Mouse (Mus musculus): ENCODE measurements around the gene Pfkm.

Gene Pfkm

DNA sequence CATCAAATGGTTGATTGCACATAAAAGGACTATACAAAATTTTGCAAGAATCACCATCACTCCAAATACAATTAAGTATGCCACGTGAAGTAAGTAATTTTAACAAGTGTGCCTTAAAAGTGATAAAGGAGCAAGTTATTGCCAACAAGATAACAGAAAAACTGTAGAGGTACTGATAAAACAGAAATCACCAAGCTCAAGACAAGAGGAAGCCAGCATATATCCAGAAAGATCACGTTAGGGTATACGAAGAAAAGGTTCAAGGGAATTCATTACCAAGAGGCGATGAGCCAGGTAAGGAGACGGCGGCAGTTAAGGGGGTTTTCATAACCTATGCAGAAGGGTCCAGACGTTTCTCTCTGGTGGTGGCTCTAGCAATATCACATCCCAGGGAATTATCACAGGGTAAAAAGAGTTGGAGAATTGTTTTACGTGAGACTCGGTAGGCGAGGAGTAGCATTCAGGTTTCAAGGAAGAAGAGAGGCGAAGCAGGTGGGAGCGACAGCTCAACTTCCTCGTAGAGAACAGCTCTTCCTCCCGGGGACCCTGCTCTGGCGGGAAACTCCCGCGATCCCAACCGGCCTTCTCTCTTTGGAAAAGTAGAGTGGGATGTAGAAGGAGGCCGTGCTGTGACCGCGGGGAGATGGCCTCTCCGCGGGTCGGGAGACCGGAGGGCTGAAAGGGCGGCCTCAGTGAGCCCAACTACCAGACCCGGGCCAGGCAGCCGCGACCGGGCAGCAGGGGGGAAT lies at the start of gene Pfkm:
Gene Pfkm (plus strand): TSS at position 218 of the 749 bp plus-strand sequence.
- DNase-seq (ENCODE audit: low spot score in 2 of 2) = no peak

DNA sequence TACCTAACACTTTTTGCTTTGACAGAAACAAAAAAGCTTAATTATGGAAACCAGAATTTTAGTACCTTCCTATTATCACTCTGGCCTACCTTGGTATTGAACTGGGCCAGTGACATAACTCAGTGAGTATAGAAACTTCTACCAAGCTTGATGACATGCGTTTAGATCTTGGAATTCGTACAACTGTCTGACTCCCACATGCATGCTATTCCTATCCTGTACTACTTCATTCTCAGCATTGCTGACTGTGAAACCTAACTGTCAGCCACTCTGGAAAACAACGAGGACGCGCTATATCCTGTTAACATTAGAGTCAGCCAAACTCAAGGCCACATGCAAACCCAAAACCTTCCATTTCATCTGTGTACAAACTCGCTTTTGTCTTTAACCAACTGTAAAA lies 48.4 kb upstream of the Pfkm start:
- DNase-seq (ENCODE audit: low spot score in 2 of 2) = no peak

DNA sequence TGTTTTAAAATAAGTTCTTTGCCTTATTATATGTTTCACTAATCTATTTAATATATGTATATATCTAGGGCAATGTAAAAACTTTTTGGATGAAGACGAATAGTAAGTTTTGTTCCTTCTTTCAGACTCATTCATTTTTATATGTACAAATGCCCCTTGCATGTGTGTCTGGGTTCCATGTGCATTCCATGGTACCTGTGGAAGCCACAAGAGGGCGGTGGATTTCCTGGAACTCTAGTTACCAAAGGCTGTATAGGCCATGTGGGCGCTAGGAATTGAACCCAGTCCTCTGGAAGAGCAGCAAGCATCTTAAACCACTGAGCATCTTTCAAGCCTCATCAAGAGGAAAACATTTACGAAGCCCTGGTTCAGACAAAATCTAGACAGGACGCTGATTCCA lies 48.0 kb upstream of the Pfkm start:
- DNase-seq (ENCODE audit: low spot score in 2 of 2) = no peak

DNA sequence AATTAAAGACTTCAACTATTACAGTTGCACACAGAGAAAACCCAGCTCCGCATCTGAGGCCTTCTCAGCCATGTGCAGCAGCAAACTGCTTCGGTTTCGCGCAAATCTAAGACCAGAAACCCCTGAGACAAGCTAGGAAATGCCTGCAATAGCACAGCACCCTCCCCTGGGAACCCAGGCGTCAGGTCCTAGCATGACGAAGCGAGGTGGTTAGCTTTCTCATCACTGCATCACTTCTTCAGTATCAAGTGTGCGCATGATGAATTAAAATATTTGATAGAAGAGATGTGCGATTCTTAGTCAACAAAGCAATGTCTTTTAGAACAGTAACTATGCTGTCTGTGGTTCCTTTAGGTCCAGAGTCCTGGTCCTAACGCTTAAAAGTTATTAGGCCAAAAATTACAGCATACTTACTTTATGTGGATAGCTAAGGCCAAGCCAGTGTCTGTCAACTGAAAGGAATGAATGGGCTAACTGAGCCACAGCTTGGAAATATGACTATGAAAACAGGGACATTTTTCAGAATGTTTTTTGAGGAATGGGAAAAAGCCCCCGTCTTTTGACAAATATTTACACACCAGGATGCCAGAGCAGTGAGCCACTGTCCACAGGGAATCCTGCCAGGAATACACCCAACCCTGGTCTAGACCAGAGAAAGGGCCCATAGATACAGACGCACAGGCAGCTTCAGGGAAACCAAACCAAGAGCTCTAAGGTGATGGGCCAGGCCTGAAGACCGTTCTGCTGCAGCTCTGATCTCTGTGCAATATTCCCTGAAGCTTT lies 43.3 kb upstream of the Pfkm start:
- no peak for DNase-seq (ENCODE audit: low spot score in 2 of 2)

DNA sequence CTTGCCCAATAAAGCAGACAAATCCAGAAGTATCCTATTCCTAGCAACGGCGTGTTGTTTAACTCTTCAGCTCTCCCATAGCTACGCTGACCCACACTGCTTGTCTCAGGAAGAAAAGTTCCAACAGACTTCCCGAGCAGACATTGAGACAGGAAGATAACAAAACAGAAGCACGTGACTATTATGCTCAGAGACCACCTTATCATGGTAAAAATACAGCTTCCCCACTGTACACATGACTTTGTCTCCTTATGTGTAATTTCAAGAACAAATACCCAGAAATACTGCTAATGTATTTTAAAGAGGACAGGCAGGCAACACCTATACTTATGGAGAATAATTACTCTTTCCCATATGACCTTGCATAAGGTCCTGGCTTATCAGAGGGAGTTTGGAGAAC lies 40.7 kb upstream of the Pfkm start:
- no peak for DNase-seq (ENCODE audit: low spot score in 2 of 2)

DNA sequence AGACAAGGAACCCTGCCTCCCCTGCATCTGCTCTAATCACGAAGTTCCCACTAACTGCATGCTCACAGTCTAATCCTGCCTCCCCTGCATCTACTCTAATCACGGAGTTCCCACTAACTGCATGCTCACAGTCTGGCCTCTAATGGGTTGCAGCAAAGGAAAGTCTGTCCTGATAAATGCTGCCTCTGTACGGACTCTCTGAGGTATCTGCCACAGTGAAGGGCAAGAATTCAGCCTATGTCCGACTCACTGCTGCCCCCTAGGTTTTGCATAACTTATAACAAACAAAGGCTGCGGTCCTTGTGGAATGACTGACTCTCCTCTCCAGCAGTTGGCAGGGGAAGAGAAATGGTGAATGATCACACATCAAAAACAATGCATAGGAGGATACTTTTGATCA lies 37.1 kb upstream of the Pfkm start:
- peak in 1 of 2 experiments; percentile 43 for DNase-seq (ENCODE audit: low spot score in 2 of 2)

DNA sequence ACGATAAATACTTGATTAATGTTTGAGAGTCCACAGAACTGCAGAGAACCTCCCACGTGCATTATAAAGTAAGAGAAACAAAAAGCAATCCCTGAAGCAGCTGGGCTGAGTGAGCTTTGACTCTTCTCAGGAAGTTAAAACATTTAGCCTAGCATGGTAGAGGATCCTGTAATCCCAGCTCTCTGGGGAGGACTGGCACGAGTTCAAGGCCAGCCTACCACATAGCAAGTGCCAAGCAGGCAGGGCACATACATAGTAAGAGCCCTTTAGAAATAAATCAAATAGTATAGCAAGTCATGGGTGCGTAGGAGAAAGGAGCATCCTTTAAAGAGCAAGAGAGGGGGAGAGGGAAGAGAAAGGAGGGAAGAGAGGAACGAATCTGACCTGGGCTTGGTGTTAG lies 26.5 kb upstream of the Pfkm start:
- no peak for DNase-seq (ENCODE audit: low spot score in 2 of 2)

DNA sequence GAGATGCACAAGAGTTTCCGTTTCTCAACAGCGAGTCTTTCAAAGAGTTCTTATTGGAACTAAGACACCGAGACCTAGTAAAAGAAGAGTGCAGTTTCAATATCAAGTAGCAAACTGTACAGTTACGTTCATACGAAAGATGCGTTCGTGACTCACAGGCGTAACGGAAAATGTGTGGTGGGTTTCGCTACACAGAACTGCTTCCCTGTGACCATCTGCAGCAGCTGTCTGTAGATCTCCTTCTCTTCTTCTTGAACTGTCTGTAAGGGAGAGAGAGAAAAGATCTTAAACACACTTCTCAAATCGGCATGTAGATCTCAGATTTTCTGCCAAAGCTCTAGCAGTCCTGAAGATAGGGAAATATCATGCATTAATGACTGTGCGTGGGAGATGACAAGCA lies 25.8 kb upstream of the Pfkm start:
- DNase-seq (ENCODE audit: low spot score in 2 of 2) = peak; percentile 51 to 52

DNA sequence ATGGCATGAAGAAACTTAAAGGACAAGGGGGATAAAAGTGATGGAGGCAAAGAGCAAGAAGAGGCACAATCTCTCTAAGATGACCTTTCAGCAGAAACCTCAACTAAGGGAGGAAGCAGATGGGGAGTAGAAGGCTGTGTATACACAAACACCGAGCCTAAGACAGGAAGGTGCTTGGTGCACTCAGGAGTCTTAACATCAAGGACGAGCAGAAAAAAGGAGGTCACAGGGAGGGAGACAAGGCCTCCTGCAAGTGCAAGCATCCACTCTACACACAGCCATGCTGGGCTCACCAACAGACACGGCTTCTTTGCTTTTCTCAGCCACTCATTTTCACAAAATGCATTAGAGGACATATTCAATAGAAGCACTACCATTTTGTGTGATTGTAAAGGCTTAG lies 24.9 kb upstream of the Pfkm start:
- DNase-seq (ENCODE audit: low spot score in 2 of 2) = peak; percentile 66 to 75

DNA sequence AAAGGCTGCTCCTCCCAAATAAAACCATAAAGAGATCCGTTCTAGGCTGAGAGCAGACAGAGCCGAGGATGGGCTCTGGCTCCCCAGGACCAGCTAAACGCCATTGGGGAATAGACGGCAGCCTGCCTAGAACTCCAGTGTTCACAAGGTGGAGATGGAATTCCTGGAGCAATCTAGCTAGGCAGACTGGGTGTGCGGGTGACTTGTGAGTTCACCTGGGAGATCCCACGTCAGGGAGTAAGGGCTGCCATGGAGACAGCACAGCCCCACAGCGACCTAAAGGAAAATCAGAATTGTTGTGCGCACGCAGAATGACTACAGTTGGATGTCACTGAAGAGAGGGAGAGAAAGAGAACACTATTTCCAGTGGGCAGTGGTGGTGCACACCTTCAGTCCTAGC lies 23.9 kb upstream of the Pfkm start:
- no peak for DNase-seq (ENCODE audit: low spot score in 2 of 2)

DNA sequence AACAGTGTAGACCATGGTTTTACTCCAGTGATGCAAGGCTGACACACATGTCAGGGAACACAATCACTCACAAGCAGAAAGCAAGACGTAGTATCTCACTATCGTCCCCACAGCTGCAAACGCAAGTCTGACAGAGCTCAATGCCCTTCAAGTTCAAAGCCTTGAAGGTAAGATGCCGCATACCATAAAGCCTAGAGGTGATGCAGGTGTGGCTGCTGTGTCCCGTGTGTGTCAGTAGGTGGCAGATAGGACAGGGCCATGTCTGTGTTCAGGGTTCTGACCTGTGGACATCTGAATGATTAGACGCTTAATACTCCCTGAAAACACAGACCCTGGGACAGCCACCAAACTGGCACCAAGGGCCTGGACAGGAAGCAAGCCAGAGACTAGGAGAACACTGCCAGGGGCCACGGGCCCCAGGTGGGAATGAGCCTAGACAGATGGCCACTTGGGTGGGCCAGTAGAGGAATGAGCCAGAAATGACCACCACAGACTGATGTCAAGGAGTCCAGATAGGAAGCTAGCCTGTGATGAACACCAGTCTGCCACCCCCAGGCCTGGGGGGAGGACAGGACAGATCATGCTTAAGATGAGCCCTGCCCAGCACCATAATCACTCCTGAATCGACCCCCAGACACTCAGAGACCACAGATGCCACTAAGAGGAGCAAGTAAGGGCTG lies 22.7 kb upstream of the Pfkm start:
- peak; percentile 49 to 58 for DNase-seq (ENCODE audit: low spot score in 2 of 2)

DNA sequence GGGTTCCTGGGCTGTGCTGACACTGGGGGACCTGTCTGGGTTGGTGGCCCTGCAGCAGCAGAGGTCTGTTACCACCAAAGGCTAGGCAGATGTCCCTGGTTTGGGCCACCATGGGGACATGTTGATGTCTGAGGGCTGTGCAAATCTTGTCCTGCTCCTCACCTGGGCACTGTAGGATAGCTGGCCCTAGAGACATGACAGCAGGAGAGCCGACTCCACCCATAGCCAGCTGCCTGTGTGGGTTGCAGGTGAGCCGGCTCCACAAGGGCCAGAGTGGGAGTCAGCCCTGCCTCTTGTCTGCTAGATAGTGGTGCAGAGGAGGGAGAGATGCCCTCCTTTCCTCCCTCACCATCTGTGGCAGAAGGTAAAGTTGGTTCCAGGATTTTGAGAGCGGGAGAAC lies 22.0 kb upstream of the Pfkm start:
- no peak for DNase-seq (ENCODE audit: low spot score in 2 of 2)

DNA sequence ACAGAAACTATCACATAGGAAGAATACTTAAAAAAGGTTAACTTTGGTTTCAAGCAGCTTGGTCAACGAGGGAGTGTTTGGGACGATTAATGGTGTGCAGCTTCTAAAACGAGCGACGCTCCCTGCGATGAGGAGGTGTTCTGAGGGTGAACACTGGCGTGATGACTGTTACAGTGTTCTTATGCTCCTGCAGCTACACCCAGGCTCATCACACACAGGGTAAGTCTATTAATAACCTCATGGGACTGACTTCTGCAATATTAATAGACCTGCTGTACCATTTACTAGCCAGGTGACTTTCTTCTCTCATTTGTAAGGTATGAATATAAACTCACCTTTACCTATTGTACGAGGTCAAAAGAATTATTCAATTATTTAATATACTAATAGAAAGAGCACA lies 17.9 kb upstream of the Pfkm start:
- DNase-seq (ENCODE audit: low spot score in 2 of 2) = no peak

DNA sequence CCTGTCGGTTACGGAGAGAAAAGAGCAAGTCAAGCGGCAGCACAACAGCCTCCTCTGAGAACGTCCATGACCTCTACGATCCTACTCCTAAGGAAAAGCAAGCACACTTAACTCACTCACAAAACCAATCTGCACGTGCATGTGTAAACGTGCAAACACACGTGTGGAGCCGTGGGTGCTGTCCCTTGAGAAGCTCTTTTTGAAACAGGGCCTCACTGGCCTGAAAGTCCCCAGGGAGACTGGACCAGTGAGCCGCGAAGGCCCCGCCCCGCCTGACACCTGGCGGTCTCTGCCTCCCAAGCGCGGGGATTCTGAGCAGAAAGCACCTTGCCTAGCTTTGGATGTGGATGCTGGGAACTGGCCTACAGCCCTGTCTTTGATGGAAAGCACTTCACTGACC lies 17.4 kb upstream of the Pfkm start:
- no peak for DNase-seq (ENCODE audit: low spot score in 2 of 2)

DNA sequence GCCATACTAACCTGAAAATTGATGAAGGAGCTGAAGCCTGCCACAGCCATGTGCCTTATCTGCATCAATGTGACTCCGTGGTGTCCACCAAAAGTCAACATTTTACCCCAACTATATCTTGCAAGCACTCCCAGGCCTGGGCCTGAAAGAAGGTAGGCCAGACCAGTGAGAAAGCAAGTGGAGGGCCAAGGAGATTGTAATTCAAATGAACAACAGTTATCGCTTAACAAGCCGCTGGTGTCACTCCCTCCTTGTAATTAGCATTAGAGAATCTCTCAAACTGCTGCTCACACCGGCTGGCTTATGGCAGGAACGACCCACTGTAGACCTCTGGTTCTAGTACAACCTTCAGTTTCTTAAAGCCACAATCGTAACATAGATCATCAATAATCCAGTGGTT lies 15.5 kb upstream of the Pfkm start:
- DNase-seq (ENCODE audit: low spot score in 2 of 2) = no peak

DNA sequence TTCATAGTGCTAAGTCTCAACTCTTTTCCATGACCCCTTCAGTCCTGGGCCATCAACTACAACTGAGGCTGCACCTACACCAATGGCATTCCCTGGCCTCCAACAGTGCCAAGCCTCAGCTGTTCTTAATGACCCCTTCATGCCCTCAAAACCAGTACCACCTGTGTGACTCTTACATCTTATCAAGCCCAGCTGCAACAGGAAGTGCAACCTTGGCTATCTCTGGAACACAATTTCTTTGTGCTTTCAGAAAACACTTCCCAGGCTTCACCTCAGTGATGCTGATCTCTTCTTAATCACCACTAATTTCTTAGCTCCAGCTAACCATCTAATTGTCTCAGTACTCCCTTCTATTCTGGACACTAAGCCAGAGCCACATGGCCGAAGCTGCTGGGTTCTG lies 3.5 kb upstream of the Pfkm start:
- peak in 1 of 2 experiments; percentile 17 for DNase-seq (ENCODE audit: low spot score in 2 of 2)

DNA sequence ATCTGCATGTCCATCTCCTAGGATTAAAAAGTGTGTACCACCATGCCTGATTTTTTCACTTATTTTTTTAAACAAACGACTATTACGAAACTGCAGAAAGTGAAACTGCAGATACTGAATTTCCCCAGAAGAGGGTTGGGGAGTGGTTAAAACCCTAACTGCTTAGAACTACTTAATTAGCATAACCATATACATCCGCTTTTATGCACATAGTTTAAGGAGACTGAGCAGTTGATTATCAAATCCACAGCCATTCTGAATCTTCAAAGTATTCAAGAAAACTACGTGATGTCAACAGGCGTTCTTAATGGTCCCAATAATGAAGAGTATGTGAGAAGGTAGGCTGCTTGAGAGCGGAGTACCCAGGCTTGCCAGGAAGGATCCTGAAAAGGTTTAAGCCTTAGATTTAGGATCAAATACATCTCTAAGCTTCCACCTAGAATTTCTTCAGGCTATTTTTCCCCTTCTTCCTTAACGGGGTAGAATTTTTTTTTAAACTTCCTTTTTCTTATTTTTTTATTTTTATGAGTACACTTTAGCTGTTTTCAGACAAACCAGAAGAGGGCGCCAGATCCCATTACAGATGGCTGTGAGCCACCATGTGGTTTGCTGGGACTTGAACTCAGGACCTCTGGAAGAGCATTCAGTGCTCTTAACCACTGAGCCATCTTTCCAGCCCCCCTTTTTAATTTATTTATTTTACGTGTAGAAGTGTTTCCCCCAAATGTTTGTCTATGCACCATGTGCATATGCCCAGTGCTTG lies 2.8 kb upstream of the Pfkm start:
- DNase-seq (ENCODE audit: low spot score in 2 of 2) = peak; percentile 25 to 58

DNA sequence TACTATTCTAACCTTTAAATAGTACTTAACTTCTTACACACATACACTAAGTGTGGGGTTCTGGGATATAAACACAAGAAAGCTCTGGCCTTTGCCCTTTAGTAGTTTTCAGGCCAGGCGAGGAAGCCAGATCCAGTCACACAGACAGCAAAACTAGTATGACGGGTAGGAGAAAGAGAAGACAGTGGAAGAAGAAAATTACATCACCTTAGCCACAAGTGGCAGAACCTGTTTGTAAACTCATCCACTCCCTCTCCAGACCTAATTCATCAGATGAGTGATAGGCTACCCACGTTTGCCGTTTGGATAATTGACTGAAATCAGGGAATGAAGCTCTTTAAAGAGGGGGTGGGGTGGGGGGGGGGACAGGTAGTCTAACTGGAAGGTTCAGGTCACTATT lies 548 bp upstream of the Pfkm start:
- no peak for DNase-seq (ENCODE audit: low spot score in 2 of 2)

DNA sequence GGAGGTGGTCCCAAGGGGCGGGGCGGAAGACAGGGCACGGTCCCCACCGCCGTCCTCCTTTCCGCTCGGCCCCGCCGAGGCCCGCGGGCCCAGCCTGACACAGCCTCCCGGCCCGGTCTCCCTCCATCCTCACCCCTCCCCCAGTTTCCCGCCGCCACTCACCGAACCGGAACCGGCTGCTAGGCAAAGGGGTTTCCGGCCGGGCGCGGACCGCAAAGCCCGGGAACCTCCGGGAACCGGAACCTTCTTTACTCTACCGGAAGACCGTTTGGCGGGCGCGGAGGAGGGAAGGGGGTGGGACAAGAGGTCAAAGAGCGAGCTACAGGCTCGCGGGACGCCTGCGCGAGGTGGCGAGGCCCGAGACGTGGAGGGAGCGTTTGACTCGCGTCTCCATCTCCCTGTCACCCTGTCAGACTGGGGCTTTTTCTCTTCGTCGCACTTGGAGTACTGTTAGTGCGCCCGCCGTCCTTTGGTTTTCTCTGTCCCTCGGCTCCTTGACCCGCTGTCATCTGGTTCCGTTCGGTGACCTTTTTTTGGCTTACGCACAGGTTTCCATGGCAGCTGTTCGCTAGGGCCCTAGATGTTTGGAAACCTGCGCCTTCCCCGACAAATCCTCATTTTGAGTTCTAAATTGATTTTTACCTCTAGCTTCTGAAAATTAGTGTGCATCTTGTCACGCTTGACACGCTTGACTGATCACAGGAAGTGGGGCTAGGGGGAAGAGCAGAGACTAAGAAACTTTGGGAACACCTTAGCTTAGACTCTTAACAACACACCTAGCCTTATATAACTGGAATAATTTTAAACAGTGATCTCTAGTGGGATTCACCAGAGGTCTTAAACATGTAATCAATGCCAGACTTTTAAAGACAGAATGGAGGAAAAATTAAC lies 977 bp downstream of the Pfkm start, which contains the start of gene Senp1:
Gene Senp1 (minus strand): TSS at position 624 of the 891 bp plus-strand sequence.
- peak; percentile 84 to 86 for DNase-seq (ENCODE audit: low spot score in 2 of 2)

DNA sequence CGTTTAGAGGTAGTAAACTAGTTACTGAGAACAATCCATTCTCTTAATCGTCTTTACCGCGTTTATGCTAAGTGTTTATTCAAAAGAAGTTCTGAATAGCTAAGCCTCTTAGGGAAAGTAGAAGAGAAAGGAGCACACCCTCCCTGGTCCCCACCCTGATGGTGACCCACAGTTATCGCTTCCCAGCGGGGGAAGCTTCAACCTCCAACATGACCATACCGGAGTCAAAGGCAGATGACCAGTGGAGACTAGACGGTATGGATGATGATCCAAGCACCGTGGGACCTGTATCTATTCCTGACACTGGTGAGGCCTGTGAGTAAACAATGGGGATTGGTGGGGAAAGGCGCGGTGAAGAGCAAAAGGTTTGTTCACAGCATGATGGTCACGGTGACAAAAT lies 2.5 kb downstream of the Pfkm start:
- DNase-seq (ENCODE audit: low spot score in 2 of 2) = no peak

DNA sequence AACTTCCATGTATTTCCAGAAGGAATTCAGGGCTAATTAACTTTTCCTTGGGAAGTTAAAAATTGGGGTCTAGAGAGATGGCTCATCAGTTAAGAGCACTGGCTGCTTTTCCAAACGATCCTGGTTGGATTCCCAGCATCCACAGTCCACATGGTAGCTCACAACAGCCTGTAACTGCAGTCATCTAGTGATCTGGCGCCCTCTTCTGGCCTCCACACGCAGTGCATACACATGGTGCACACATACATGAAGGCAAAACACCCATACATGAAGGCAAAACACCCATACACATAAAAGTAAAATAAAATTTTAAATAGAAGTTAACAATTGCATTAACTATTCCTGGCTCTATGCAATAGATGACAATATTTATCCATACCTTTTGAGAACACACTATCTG lies 4.6 kb downstream of the Pfkm start:
- peak in 1 of 2 experiments; percentile 14 for DNase-seq (ENCODE audit: low spot score in 2 of 2)

Measured in thymus, postnatal 10 days (tissue).